Mouse (Mus musculus): ENCODE results near the gene Slc9a3r1.

Gene Slc9a3r1

GRCm38 (mm10) chr11:115162205-115162601, 938 bp upstream of the Slc9a3r1 start:
- DNase-seq (ENCODE audit: low spot score in 2 of 2), result no peak

GRCm38 (mm10) chr11:115163568-115164150, 518 bp downstream of the Slc9a3r1 start:
- DNase-seq (ENCODE audit: low spot score in 2 of 2), result no peak

- DNase-seq (ENCODE audit: low spot score in 2 of 2), result no peak
Observed at GRCm38 (mm10) chr11:115164341-115164975, 1.3 kb downstream of the Slc9a3r1 start.

GRCm38 (mm10) chr11:115164976-115165374, 1.8 kb downstream of the Slc9a3r1 start:
- DNase-seq (ENCODE audit: low spot score in 2 of 2), result peak; percentile 66 to 73

- peak in 1 of 2 experiments; percentile 16 for DNase-seq (ENCODE audit: low spot score in 2 of 2)
Observed at GRCm38 (mm10) chr11:115166776-115167175, 3.6 kb downstream of the Slc9a3r1 start.

GRCm38 (mm10) chr11:115167631-115168249, 4.6 kb downstream of the Slc9a3r1 start:
- no peak for DNase-seq (ENCODE audit: low spot score in 2 of 2)

- DNase-seq (ENCODE audit: low spot score in 2 of 2), result no peak
Observed at GRCm38 (mm10) chr11:115169430-115169829, 6.3 kb downstream of the Slc9a3r1 start.

GRCm38 (mm10) chr11:115171125-115171524, 8.0 kb downstream of the Slc9a3r1 start:
- no peak for DNase-seq (ENCODE audit: low spot score in 2 of 2)

GRCm38 (mm10) chr11:115172825-115173287, 9.7 kb downstream of the Slc9a3r1 start:
- peak; percentile 52 to 57 for DNase-seq (ENCODE audit: low spot score in 2 of 2)

- no peak for DNase-seq (ENCODE audit: low spot score in 2 of 2)
Observed at GRCm38 (mm10) chr11:115173549-115174339, 10.6 kb downstream of the Slc9a3r1 start.

GRCm38 (mm10) chr11:115176399-115177190, 13.5 kb downstream of the Slc9a3r1 start:
- DNase-seq (ENCODE audit: low spot score in 2 of 2), result no peak

GRCm38 (mm10) chr11:115177559-115178195, 14.5 kb downstream of the Slc9a3r1 start:
- peak; percentile 72 to 75 for DNase-seq (ENCODE audit: low spot score in 2 of 2)

- DNase-seq (ENCODE audit: low spot score in 2 of 2), result no peak
Observed at GRCm38 (mm10) chr11:115178766-115179165, 15.6 kb downstream of the Slc9a3r1 start.

- peak; percentile 81 to 84 for DNase-seq (ENCODE audit: low spot score in 2 of 2)
Observed at GRCm38 (mm10) chr11:115179191-115179590, 16.1 kb downstream of the Slc9a3r1 start.

GRCm38 (mm10) chr11:115179881-115180280, 16.7 kb downstream of the Slc9a3r1 start:
- no peak for DNase-seq (ENCODE audit: low spot score in 2 of 2)

GRCm38 (mm10) chr11:115181913-115182638, 18.9 kb downstream of the Slc9a3r1 start:
- peak; percentile 72 to 86 for DNase-seq (ENCODE audit: low spot score in 2 of 2)

GRCm38 (mm10) chr11:115184973-115185372, 21.8 kb downstream of the Slc9a3r1 start:
- no peak for DNase-seq (ENCODE audit: low spot score in 2 of 2)

GRCm38 (mm10) chr11:115187224-115187639, 24.1 kb downstream of the Slc9a3r1 start, which contains the start of gene Tmem104:
Gene Tmem104, plus strand, starts transcription at chr11:115187487.
- peak; percentile 99 to 100 for DNase-seq (ENCODE audit: low spot score in 2 of 2)

GRCm38 (mm10) chr11:115187693-115188092, 24.6 kb downstream of the Slc9a3r1 start, which contains the start of gene Nat9:
Gene Nat9, minus strand, starts transcription at chr11:115187859.
- no peak for DNase-seq (ENCODE audit: low spot score in 2 of 2)
